Mouse (Mus musculus) testis, postnatal 10 days (tissue): ENCODE results near the gene Bnipl.
"Not testable (repeated sequence)": the region's sequence is repeated elsewhere in the genome, so short reads cannot be mapped to it uniquely, and the experiment has no call there.

ENCODE experiments used
- DNase-seq: peaks from one replicate; pipeline ENCODE4 v3.0.0; 2021; ENCODE audit warnings: low spot score

Bnipl gene

GRCm38 (mm10) chr3:95212889-95213608, 37.9 kb downstream of the Bnipl start:
- not testable (repeated sequence) for DNase-seq

- no peak for DNase-seq
Measured at GRCm38 (mm10) chr3:95210585-95210984, 40.4 kb downstream of the Bnipl start.

GRCm38 (mm10) chr3:95208286-95208685, 42.7 kb downstream of the Bnipl start:
- DNase-seq: no peak

- no peak for DNase-seq
Measured at GRCm38 (mm10) chr3:95203880-95204279, 47.1 kb downstream of the Bnipl start.

GRCm38 (mm10) chr3:95200562-95200961, 50.4 kb downstream of the Bnipl start:
- DNase-seq: no peak

GRCm38 (mm10) chr3:95200132-95200531, 50.9 kb downstream of the Bnipl start:
- no peak for DNase-seq

GRCm38 (mm10) chr3:95199101-95199500, 51.9 kb downstream of the Bnipl start:
- DNase-seq: no peak

GRCm38 (mm10) chr3:95195772-95196171, 55.2 kb downstream of the Bnipl start:
- no peak for DNase-seq

- DNase-seq: no peak
Measured at GRCm38 (mm10) chr3:95194721-95195135, 56.3 kb downstream of the Bnipl start.
